Mouse (Mus musculus): ENCODE measurements at regions not wholly inside any gene's neighbourhood (a gene's known extent, or its start where the extent isn't known, plus 50 kb on each side); places are given as distances from the start of the nearest gene placed in this dataset.

DNA sequence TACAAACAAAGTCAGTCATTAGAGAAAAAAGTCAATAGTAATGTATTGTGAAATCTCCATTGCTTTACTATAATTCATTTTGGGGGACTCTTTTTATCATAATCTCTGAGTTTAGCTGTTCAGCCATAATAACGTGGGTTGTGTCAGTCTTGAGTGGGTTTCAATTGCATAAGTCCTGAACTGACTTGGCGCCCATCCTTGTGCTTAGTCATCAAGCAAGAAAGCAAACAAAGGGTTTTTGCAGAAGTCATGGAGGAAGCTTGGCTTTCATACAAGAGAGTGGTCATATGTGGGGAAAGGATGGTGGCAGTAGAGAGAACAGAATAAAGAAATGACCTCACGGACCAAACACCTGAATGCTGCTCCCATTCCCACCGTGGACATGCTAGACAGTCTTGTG lies 339.8 kb upstream of the Fam98a start:
- Histone ChIP-seq H3K4me3 (replicated peaks; ENCODE audit: low read length) (no peak overlapping the region), H3K36me3 (ENCODE audit: insufficient read depth, low read length) (no peaks in the 10 kb centered on the region), H3K27me3 (ENCODE audit: insufficient read depth, low read length) (no peaks in the 10 kb centered on the region), H3K9me3 (ENCODE audit: low read length) (no peaks in the 10 kb centered on the region), H3K4me1 (replicated peaks; ENCODE audit: low read depth, low read length) (no peaks in the 10 kb centered on the region)
- TF ChIP-seq CTCF (conservative IDR thresholded peaks at IDR 0.05; ENCODE audit: low read length) = no peak

DNA sequence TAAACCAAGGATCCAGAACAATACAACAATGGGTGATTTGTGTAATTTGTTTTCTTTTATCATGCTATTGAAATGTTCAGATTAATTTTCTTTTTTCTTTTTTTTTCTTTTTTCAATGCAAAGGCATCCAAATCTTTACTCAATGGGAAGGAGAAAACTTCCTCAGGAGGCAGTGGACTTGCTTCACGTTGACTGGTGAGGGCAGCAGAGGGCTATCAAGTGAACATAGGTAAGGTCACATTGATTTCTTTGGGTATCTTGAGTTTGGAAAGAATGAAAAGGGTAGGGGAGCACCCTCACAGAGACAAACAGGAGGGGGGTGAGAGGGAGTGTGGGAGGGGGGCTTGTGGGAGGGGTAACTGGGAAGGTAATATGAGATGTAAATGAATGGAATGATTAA lies 326.1 kb upstream of the Fam98a start:
- Histone ChIP-seq H3K4me1 (replicated peaks; ENCODE audit: low read depth, low read length) (no peaks in the 10 kb centered on the region), H3K36me3 (ENCODE audit: insufficient read depth, low read length) (no peaks in the 10 kb centered on the region), H3K9me3 (ENCODE audit: low read length) (no peaks in the 10 kb centered on the region), H3K4me3 (replicated peaks; ENCODE audit: low read length) (no peak overlapping the region), H3K27me3 (ENCODE audit: insufficient read depth, low read length) (no peaks in the 10 kb centered on the region)
- TF ChIP-seq NANOG (IDR thresholded peaks at IDR 0.05; ENCODE audit: borderline replicate concordance, low read length) (no peak), POU5F1 (IDR thresholded peaks at IDR 0.05; ENCODE audit: borderline replicate concordance, low read length) (no peak), CTCF (conservative IDR thresholded peaks at IDR 0.05; ENCODE audit: low read length) (peak; percentile 17)

DNA sequence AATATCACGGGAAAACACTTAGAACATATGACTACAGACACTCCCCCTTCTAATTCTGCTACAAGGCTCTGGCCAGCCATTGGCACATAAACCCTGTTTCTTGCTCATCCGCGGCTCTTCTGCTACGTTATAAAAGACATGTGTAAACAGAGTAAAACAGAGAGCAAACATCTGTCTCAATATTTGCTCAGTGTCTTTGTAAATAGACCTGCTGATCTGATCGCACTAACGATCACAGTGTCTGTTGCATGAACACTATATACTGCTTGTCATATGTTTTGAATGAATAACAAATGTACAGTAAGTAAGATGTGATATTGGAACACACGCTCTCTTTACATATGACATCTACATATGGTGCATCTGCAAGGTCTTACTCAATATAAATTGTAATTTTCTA lies 325.1 kb upstream of the Fam98a start:
- Histone ChIP-seq H3K36me3 (ENCODE audit: insufficient read depth, low read length) (no peaks in the 10 kb centered on the region), H3K4me1 (replicated peaks; ENCODE audit: low read depth, low read length) (no peaks in the 10 kb centered on the region), H3K27me3 (ENCODE audit: insufficient read depth, low read length) (no peaks in the 10 kb centered on the region), H3K4me3 (replicated peaks; ENCODE audit: low read length) (no peak overlapping the region), H3K9me3 (ENCODE audit: low read length) (no peaks in the 10 kb centered on the region)
- no peak for TF ChIP-seq CTCF (conservative IDR thresholded peaks at IDR 0.05; ENCODE audit: low read length)
- TF ChIP-seq NANOG (IDR thresholded peaks at IDR 0.05; ENCODE audit: borderline replicate concordance, low read length) = no peak
- no peak for TF ChIP-seq POU5F1 (IDR thresholded peaks at IDR 0.05; ENCODE audit: borderline replicate concordance, low read length)

DNA sequence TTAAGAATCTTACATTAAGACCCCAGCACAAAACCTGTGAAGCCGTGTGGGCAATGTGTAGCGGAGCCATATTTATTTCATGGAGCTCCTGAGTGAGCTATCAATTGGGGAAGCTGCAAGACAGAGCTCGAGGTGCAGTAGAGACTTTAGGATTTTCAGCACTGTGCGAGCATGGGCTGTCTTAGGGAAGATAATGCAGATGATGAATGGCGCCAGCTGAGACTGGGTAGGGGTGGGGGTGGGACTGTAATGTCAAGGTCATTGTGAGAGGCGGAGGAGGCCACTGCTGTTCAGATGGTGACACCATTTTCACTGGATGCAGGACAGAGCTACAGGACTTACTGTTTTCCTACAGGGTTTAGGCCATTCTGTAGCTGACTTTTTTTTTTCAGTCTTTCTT lies 322.8 kb upstream of the Fam98a start:
- no peak for TF ChIP-seq CTCF (conservative IDR thresholded peaks at IDR 0.05; ENCODE audit: low read length)
- TF ChIP-seq POU5F1 (IDR thresholded peaks at IDR 0.05; ENCODE audit: borderline replicate concordance, low read length) = no peak
- TF ChIP-seq NANOG (IDR thresholded peaks at IDR 0.05; ENCODE audit: borderline replicate concordance, low read length) = no peak
- no peaks in the 10 kb centered on the region for H3K9me3 ChIP-seq (ENCODE audit: low read length)

DNA sequence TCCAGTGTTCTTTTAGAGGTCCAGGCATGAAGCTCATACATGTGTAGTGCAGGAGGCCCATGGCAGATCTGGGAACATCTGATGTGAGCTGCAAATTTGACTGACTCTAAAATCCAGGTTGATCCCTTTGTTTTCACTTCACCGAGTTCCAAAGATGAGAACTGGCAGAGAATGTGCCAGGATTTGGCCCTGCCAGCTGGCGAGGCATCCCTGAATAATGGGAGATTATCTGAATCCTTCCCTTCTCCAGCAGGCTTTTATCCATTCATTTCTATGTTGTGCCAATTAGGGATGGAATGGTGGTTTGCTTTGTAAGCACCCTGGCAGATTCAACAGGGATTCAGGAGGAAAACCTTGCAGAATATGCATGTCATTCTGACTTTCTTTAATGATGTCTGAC lies 318.7 kb upstream of the Fam98a start:
- no peaks in the 10 kb centered on the region for H3K36me3 ChIP-seq (ENCODE audit: insufficient read depth, low read length)
- TF ChIP-seq POU5F1 (IDR thresholded peaks at IDR 0.05; ENCODE audit: borderline replicate concordance, low read length) = no peak
- no peak for TF ChIP-seq CTCF (conservative IDR thresholded peaks at IDR 0.05; ENCODE audit: low read length)
- TF ChIP-seq NANOG (IDR thresholded peaks at IDR 0.05; ENCODE audit: borderline replicate concordance, low read length) = no peak
- no peaks in the 10 kb centered on the region for H3K27me3 ChIP-seq (ENCODE audit: insufficient read depth, low read length)
- no peaks in the 10 kb centered on the region for H3K4me1 ChIP-seq (replicated peaks; ENCODE audit: low read depth, low read length)
- no peaks in the 10 kb centered on the region for H3K9me3 ChIP-seq (ENCODE audit: low read length)
- no peak overlapping the region for H3K4me3 ChIP-seq (replicated peaks; ENCODE audit: low read length)

More for the DNA sequence above, 322.8 kb upstream of the Fam98a start:
- no peaks in the 10 kb centered on the region for H3K36me3 ChIP-seq (ENCODE audit: insufficient read depth, low read length)
- H3K27me3 ChIP-seq (ENCODE audit: insufficient read depth, low read length) = no peaks in the 10 kb centered on the region
- H3K4me1 ChIP-seq (replicated peaks; ENCODE audit: low read depth, low read length) = no peaks in the 10 kb centered on the region
- H3K4me3 ChIP-seq (replicated peaks; ENCODE audit: low read length) = no peak overlapping the region

DNA sequence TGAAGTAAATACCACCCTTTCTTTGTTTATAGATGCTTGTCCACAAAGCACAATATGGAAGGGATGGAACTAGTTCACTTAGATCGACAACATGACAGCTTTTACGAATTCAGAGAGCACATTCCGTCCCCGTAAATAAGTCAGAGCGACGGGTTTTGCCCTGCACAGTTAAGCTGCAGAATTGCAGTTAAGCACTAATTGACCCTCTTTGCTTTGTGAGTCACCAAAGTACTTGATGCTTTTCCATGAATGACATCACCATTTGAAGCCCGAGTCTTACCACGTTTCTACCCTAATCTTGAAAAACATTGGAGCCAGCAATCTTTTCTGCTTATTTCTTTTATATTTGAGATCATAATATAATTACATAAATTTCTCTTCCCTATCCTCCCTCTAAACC lies 305.3 kb upstream of the Fam98a start:
- Histone ChIP-seq H3K36me3 (ENCODE audit: insufficient read depth, low read length) (no peaks in the 10 kb centered on the region), H3K4me1 (replicated peaks; ENCODE audit: low read depth, low read length) (no peaks in the 10 kb centered on the region), H3K27me3 (ENCODE audit: insufficient read depth, low read length) (no peaks in the 10 kb centered on the region), H3K4me3 (replicated peaks; ENCODE audit: low read length) (no peak overlapping the region), H3K9me3 (ENCODE audit: low read length) (peaks cover 7% of the 10 kb centered on the region; the same call in 1 of the 2 replicates)
- TF ChIP-seq CTCF (conservative IDR thresholded peaks at IDR 0.05; ENCODE audit: low read length) = no peak
- no peak for TF ChIP-seq POU5F1 (IDR thresholded peaks at IDR 0.05; ENCODE audit: borderline replicate concordance, low read length)
- TF ChIP-seq NANOG (IDR thresholded peaks at IDR 0.05; ENCODE audit: borderline replicate concordance, low read length) = no peak

DNA sequence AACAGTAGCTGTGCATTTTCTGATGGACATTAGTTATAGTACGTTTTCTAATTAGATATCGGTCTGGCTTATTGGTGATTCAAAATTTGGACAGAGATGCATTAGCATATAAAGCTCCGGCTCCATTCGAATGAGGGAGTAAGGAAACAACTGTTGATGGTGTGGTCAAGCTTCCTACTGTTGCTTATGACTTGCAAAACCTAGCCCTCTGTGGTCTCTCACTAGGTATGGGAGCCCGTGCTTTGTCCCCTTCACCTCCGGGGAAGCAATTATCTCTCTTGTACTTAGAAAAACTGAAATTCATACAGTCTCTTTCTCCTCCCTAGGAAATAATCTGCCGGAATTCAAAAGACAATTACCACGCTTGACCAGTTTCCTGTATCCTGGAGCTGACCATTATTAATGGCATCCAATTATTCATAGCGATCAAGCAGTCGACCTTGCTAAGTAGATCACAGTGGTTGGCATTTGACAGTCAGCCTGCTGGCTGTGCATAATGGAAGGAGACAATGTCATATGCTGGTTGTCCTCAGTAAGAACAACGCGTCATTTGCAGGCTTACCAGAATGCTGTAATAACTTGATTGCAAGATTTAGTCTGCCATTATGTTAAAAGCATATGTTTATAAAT lies 264.4 kb upstream of the Fam98a start:
- no peaks in the 10 kb centered on the region for H3K36me3 ChIP-seq (ENCODE audit: insufficient read depth, low read length)
- no peaks in the 10 kb centered on the region for H3K27me3 ChIP-seq (ENCODE audit: insufficient read depth, low read length)
- no peaks in the 10 kb centered on the region for H3K4me1 ChIP-seq (replicated peaks; ENCODE audit: low read depth, low read length)
- H3K4me3 ChIP-seq (replicated peaks; ENCODE audit: low read length) = no peak overlapping the region
- no peaks in the 10 kb centered on the region for H3K9me3 ChIP-seq (ENCODE audit: low read length)
- no peak for TF ChIP-seq POU5F1 (IDR thresholded peaks at IDR 0.05; ENCODE audit: borderline replicate concordance, low read length)
- TF ChIP-seq CTCF (conservative IDR thresholded peaks at IDR 0.05; ENCODE audit: low read length) = no peak
- 0 out of 2 replicates have a peak, but pooled peaks have one; percentile 22 for TF ChIP-seq NANOG (IDR thresholded peaks at IDR 0.05; ENCODE audit: borderline replicate concordance, low read length)

DNA sequence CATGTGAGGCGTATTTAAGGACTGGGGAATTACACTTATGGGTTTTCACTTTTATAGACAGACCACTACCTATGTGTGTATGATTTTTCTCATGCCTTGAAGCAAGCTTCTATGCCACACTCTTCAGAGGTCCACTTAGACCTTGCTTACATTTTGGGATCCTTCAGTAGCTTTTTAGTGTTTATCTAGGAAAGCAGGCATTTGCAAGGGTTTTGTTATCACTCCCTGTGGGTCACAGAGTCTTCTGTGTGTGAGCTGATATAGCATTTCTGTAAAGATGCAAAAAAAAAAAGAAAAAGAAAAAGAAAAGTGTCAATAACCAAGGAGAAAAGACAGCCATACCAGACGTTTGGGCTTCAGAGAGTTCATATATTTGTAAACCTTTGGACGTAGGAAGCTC lies 260.4 kb upstream of the Fam98a start:
- no peak overlapping the region for H3K4me3 ChIP-seq (replicated peaks; ENCODE audit: low read length)
- H3K4me1 ChIP-seq (replicated peaks; ENCODE audit: low read depth, low read length) = no peaks in the 10 kb centered on the region
- H3K36me3 ChIP-seq (ENCODE audit: insufficient read depth, low read length) = no peaks in the 10 kb centered on the region
- H3K9me3 ChIP-seq (ENCODE audit: low read length) = no peaks in the 10 kb centered on the region
- TF ChIP-seq POU5F1 (IDR thresholded peaks at IDR 0.05; ENCODE audit: borderline replicate concordance, low read length) (no peak), CTCF (conservative IDR thresholded peaks at IDR 0.05; ENCODE audit: low read length) (no peak), NANOG (IDR thresholded peaks at IDR 0.05; ENCODE audit: borderline replicate concordance, low read length) (no peak)
- H3K27me3 ChIP-seq (ENCODE audit: insufficient read depth, low read length) = no peaks in the 10 kb centered on the region

Measured in E14TG2a.4 (cell line).